Mouse (Mus musculus): ENCODE data around the gene Slc9a9.

- TF ChIP-seq POLR2A (IDR thresholded peaks at IDR 0.05; ENCODE audit: borderline replicate concordance, extremely low read depth, insufficient read depth, insufficient read length, poor library complexity, severe bottlenecking) (no peak), CTCF (IDR thresholded peaks at IDR 0.05; ENCODE audit: borderline replicate concordance, extremely low read depth, insufficient read depth, insufficient read length) (no peak)
Measured at GRCm38 (mm10) chr9:95263867-95264509, 594.3 kb downstream of the Slc9a9 start.
